Mouse (Mus musculus) bone marrow macrophage, adult 2 months (primary cell): ENCODE measurements around the gene Tectb. TPM values are rescaled to one million over a fixed set of nuclear protein-coding genes. Genes with fewer than 3 reads are reported as not detected.
A peak's percentile ranks its signal among the peaks of the same experiment; 100 is the strongest.

Experiments
- H3K27ac ChIP-seq: 2 replicates; pipeline ENCODE4 v1.5.1; 2012; ENCODE audit warnings: low read depth, low read length; ENCODE audit not compliant: insufficient read depth
- H3K4me1 ChIP-seq: 2 replicates; pipeline ENCODE4 v1.6.1; 2012; ENCODE audit warnings: low read length; ENCODE audit not compliant: control insufficient read depth, insufficient read depth
- H3K4me3 ChIP-seq: 2 replicates; pipeline ENCODE4 v1.5.1; 2012; ENCODE audit warnings: mild to moderate bottlenecking, low read length, moderate library complexity; ENCODE audit not compliant: insufficient read depth
- CTCF ChIP-seq: IDR thresholded peaks from 2 replicates; pipeline ENCODE4 v1.5.1; 2012; ENCODE audit warnings: low read depth, mild to moderate bottlenecking, low read length, moderate library complexity
- POLR2A ChIP-seq: IDR thresholded peaks from 2 replicates; pipeline ENCODE4 v1.6.1; 2012; ENCODE audit warnings: mild to moderate bottlenecking, low read depth, low read length, borderline replicate concordance
- polyA plus RNA-seq: library from polyadenylated mRNA; stranded (reverse); fragments of >200 nt; gene quantifications from 2 replicates; pipeline ENCODE4 v1.2.4, GENCODE M21; 2012; ENCODE audit not compliant: missing spikeins, insufficient read depth, insufficient read length

Gene Tectb
- polyA plus RNA-seq, 1 experiment, result not detected

DNA sequence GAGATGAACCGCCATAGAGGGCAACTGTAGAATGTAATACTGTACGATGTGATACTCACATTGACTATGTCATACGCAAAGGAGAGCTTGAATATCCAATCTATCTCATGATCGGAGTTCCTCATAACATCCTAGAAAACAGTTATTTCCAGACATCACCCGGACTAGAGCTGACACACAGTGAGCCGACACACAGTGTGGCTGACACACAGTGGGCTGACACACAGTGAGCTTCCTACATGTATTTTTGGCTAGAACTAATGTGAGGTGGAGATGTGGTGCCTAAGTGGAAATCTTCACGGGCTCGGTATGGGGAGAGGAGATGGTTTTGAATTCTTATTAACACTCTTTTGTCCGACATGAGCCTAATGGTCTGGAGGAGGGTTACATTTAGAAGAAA lies 41.7 kb downstream of the Tectb start:
- Histone ChIP-seq H3K27ac (no peak overlapping the region), H3K4me3 (no peak overlapping the region), H3K4me1 (peaks cover 9% of the 10 kb centered on the region)
- TF ChIP-seq CTCF (no peak), POLR2A (no peak)

DNA sequence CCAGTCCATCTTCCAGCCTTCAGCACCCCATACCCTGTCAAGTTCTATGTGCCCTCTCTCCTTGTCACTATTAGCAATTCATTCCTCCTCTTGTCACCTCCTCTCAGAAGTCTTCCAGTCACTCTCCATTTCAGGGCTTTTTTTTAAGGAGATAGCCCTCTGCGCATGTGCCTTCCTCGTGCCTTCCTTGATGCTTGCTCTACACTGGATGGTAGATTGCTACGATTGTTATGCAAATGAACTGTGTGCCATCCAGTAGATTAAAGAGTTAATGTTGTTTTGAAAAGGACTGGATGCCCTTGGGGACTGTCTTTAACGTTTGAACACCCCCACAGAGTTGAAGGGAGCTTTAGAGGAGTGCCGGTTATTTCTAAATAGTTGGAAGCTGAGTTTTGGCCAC lies 46.1 kb downstream of the Tectb start:
- Histone ChIP-seq H3K27ac (no peak overlapping the region), H3K4me1 (peaks cover 24% of the 10 kb centered on the region), H3K4me3 (no peak overlapping the region)
- TF ChIP-seq POLR2A (no peak), CTCF (no peak)

DNA sequence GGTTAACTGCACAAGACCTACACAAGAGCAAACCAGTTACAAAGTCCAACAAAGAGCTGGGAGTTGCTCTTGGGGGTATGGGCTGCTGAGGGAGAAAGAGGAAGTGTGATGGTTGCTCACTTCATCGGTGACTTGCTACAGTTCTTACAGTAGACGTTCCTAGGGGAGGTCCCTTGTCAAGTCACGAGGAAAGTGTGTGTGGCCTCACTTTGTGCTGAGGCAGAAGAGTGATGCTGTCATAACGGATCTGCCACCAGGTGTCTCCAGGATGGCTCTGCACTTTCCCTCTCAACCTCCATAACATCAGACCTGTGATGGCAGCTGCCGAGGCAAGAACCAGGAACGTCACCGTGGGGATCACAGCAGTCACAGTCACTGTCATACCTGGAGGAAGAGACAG lies 46.6 kb downstream of the Tectb start:
- no peak overlapping the region for H3K27ac ChIP-seq
- peaks cover 26% of the 10 kb centered on the region for H3K4me1 ChIP-seq
- TF ChIP-seq CTCF, result no peak
- H3K4me3 ChIP-seq, result no peak overlapping the region

DNA sequence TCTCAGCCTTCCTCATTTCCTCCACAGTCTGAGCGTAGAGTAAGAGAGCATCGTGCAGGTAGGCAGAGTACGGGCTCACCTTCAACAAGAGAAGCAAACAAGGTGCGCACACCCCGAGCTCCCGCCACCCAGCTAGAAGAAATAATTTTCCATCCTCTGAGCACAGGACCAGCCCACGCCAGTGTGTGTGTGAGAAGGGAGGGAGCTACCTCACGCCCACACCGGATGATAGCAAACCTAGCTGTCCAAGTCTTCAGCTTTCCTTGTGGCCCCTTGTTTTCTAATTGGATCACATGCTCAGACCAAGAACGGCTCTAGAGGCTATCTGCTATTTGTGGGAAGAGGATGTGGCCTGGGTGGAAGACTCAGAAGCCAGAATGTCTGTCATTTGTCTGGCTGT lies 50.5 kb downstream of the Tectb start:
- TF ChIP-seq CTCF, result no peak
- no peak for TF ChIP-seq POLR2A
- peak overlapping the region; percentile 14; the same call in 1 of the 2 replicates for H3K27ac ChIP-seq
- no peak overlapping the region for H3K4me3 ChIP-seq
- H3K4me1 ChIP-seq, result peaks cover 53% of the 10 kb centered on the region

DNA sequence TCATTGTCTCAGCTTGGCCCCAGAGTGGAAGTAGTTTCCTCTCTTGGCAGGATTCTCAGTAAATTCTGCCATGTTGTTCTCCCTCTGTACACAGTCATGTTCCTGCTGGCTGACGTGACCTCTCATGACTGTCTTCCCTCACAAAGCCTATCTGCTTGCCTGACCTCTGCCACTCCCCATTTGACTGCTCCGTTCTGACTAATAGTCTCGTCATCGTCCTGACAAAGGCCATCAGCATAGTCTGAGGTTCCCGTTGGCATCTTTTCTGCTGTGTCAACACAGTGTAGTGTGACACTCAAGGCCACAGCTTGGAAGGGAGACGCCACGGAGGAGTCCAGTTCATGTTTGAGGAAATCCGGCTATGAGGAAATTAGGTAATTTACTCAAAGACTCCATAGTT lies 51.6 kb downstream of the Tectb start:
- H3K4me1 ChIP-seq, result peaks cover 50% of the 10 kb centered on the region
- TF ChIP-seq CTCF (no peak), POLR2A (no peak)
- no peak overlapping the region for H3K4me3 ChIP-seq
- H3K27ac ChIP-seq, result peak overlapping the region; percentile 57

DNA sequence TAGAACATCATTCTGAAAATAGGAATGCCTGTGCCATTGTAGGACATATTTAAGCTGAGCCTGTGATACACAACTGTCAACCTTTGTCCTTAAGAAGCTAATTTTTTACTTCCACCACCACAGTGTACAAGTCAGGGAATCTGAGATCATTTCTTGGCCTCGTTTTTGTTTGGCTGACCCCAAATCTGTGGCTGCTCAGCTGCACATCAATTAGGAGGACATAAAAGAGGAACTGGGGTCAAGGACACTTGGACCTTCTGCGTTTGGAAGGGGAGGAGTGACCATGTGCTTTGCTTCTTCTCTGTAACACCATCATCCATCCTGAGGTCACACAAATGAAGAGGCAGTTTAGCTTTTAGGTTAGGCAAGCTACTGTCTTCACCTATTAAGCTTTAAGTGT lies 55.5 kb downstream of the Tectb start:
- H3K27ac ChIP-seq, result no peak overlapping the region
- TF ChIP-seq POLR2A (no peak), CTCF (no peak)
- no peak overlapping the region for H3K4me3 ChIP-seq
- H3K4me1 ChIP-seq, result peaks cover 39% of the 10 kb centered on the region

DNA sequence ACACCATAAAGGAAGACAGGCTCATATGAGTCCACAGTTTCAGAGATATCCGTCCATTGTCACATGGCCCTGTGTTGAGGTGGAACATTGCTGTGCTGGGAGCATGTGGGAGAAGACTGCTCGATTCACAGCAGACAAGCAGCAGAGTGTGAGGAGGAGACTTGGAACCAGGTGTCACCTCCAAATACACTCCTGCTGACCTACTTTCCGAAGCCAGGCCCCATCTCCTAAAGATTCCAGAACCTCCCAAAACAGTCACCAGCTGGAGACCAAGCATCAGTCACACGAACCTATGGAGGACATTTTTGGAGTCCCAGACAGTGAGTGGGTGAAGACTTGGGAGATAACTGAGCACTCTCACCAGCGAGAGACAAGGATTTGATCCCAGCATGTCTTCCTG lies 56.0 kb downstream of the Tectb start:
- H3K27ac ChIP-seq, result no peak overlapping the region
- H3K4me1 ChIP-seq, result peaks cover 33% of the 10 kb centered on the region
- TF ChIP-seq CTCF (no peak), POLR2A (no peak)
- H3K4me3 ChIP-seq, result no peak overlapping the region

DNA sequence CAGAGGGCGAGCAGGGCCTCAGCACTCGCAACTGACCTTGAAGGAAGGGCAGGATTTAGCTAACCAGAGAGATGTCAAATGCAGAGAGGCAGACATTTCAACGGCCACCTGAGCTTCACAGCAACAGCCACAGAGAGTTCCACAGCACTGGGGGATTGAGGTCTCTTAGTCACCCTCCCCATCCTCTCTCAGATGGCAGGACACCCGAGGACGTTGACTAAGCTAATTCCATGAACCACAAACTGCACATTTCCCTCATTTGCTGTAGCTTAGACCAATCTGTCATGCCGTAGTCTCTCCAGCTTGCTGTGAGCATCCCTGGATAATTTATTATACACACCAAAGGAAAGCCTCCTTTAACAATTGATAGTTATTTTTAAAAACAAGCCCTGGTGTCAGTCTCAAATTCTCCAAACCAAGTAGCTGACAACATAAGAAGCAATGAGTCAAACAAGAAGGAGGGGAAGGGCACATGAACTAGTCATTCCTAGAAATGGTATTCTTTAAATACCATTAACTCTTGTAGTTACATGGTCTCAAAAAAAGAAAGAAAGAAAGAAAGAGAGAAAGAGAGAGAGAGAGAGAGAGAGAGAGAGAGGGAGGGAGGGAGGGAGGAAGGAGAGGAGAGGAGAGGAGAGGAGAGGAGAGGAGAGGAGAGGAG lies 59.4 kb downstream of the Tectb start:
- Histone ChIP-seq H3K27ac (no peak overlapping the region), H3K4me1 (peaks cover 13% of the 10 kb centered on the region), H3K4me3 (no peak overlapping the region)
- TF ChIP-seq CTCF, result no peak
- no peak for TF ChIP-seq POLR2A

DNA sequence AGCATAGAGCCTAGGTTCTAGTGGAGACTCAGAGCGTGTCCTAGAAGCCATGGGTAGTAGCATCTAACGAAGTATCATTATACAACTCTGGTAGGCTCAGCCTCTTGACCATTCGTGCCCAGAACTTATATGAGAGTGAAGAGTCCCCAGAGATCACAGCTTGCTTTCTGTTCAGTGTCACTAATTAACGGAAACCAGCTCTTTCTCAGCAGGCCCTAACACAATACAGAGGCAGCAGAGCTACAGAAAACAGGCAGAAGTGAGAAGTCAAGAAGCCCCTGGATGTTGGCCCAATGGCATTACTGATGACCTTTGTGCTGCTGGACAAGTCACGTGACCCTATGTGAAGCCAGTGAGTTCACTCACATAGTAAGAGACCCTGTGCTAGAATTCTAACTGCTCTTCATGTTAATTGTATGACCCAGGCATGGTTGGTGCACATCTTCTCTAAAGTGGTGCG lies 60.7 kb downstream of the Tectb start, which contains the start of gene Gucy2g:
Gucy2g (minus strand) TSS at position 51 of the 460 bp plus-strand sequence.
- TF ChIP-seq CTCF (no peak), POLR2A (no peak)
- Histone ChIP-seq H3K4me1 (peaks cover 2% of the 10 kb centered on the region), H3K27ac (no peak within 1 kb of the TSS), H3K4me3 (no peak within 1 kb of the TSS)

DNA sequence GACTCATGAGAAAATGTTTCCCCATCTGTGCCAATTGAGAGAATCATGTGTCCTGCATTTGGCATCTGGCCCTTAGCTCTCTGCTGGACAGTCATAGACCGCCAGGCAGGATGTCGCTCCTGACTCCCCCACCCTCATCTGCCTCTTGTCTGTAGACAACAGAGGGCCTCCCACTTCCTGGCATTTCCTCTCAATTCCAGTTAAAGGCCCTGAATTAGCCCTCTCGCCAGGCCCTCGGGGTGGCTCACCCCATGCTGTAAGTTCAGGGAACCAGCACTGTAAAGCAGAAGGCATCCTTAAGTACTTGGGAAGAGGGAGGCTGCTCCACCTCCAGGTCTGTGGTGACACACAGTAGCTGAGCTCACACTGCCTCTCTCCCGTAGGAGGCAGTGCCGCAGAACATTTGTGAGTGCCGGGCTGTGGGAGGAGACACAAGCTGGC lies 64.3 kb downstream of the Tectb start:
- Histone ChIP-seq H3K4me3 (no peak overlapping the region), H3K27ac (no peak overlapping the region), H3K4me1 (no peaks in the 10 kb centered on the region)
- TF ChIP-seq POLR2A (no peak), CTCF (no peak)

Other genes with a start within 250 kb of the Tectb start
- 4.2 and 5.3 TPM in 2 replicates for gene Gpam, start 53.5 kb upstream of the Tectb start, polyA plus RNA-seq
- gene Gucy2g, start 60.5 kb downstream of the Tectb start, polyA plus RNA-seq, result not detected in 2 replicates
- gene Acsl5, start 71.2 kb downstream of the Tectb start, polyA plus RNA-seq, result 65.3 and 84.9 TPM in 2 replicates
- gene Zdhhc6, start 135.3 kb downstream of the Tectb start, polyA plus RNA-seq, result 41.6 and 43.4 TPM in 2 replicates
- gene Vti1a, start 135.6 kb downstream of the Tectb start, polyA plus RNA-seq, result 29.8 and 31.7 TPM in 2 replicates